Mouse (Mus musculus): ENCODE data around the gene Pira2. TPM values are rescaled to one million over a fixed set of nuclear protein-coding genes. Genes with fewer than 3 reads are reported as not detected.

Gene Pira2
- polyA plus RNA-seq, 1 experiment from 2014 or later: 2.8 TPM

Other genes with a start within 250 kb of the Pira2 start
- 0.12 TPM in 1 of 2 replicates, not detected in the other for gene Oscar, start 228.9 kb downstream of the Pira2 start, polyA plus RNA-seq (2015; fragmentation: Nextera tagmentation; extraction: Ambion mirVana)
- gene Ndufa3, start 227.7 kb downstream of the Pira2 start, polyA plus RNA-seq (2015; fragmentation: Nextera tagmentation; extraction: Ambion mirVana): 385 and 415 TPM in 2 replicates
- 8.8 and 9.8 TPM in 2 replicates for gene Tfpt, start 215.1 kb downstream of the Pira2 start, polyA plus RNA-seq (2015; fragmentation: Nextera tagmentation; extraction: Ambion mirVana)
- 20.8 and 24.9 TPM in 2 replicates for gene Prpf31, start 215.1 kb downstream of the Pira2 start, polyA plus RNA-seq (2015; fragmentation: Nextera tagmentation; extraction: Ambion mirVana)
- 12.9 and 13.7 TPM in 2 replicates for gene Cnot3, start 199.8 kb downstream of the Pira2 start, polyA plus RNA-seq (2015; fragmentation: Nextera tagmentation; extraction: Ambion mirVana)
- 7.0 and 7.8 TPM in 2 replicates for gene Leng1, start 179.2 kb downstream of the Pira2 start, polyA plus RNA-seq (2015; fragmentation: Nextera tagmentation; extraction: Ambion mirVana)
- gene Tmc4, start 167.5 kb downstream of the Pira2 start, polyA plus RNA-seq (2015; fragmentation: Nextera tagmentation; extraction: Ambion mirVana): 4.7 and 5.0 TPM in 2 replicates
- gene Tsen34, start 152.2 kb downstream of the Pira2 start, polyA plus RNA-seq (2015; fragmentation: Nextera tagmentation; extraction: Ambion mirVana): 46.1 and 50.9 TPM in 2 replicates
- gene Mboat7, start 151.5 kb downstream of the Pira2 start, polyA plus RNA-seq (2015; fragmentation: Nextera tagmentation; extraction: Ambion mirVana): 14.8 and 16.1 TPM in 2 replicates
- 859 and 872 TPM in 2 replicates for gene Rps9, start 141.1 kb downstream of the Pira2 start, polyA plus RNA-seq (2015; fragmentation: Nextera tagmentation; extraction: Ambion mirVana)
- gene Pirb, start 124.7 kb downstream of the Pira2 start, polyA plus RNA-seq (2015; fragmentation: Nextera tagmentation; extraction: Ambion mirVana): 5.6 and 7.0 TPM in 2 replicates
- gene Gm15448, start 19.4 kb downstream of the Pira2 start, polyA plus RNA-seq (2015; fragmentation: Nextera tagmentation; extraction: Ambion mirVana): 0.12 TPM in 1 of 2 replicates, not detected in the other
- gene Gm14548, start 53.1 kb upstream of the Pira2 start, polyA plus RNA-seq (2015; fragmentation: Nextera tagmentation; extraction: Ambion mirVana): 1.4 and 1.6 TPM in 2 replicates
- gene Lilra6, start 70.5 kb upstream of the Pira2 start, polyA plus RNA-seq (2015; fragmentation: Nextera tagmentation; extraction: Ambion mirVana): 0.73 and 1.2 TPM in 2 replicates
- gene Lair1, start 218.2 kb upstream of the Pira2 start, polyA plus RNA-seq (2015; fragmentation: Nextera tagmentation; extraction: Ambion mirVana): 5.0 and 5.3 TPM in 2 replicates